Mouse (Mus musculus) hindbrain, embryonic 16.5 days (tissue): Measurements from ENCODE around the gene 1700018B08Rik. TPM values are rescaled to one million over a fixed set of nuclear protein-coding genes. Genes with fewer than 3 reads are reported as not detected.

Source experiments
- ATAC-seq: fragments of 200-750 bp; cut with Nextera tagmentation; 2 replicates; pipeline ENCODE4 v1.8.0; 2017; ENCODE audit warnings: moderate TSS enrichment, moderate library complexity
- H3K27ac ChIP-seq: fragments of 300-500 bp; sonication (generic); 2 replicates; pipeline ENCODE4 v1.5.1; 2014; ENCODE audit warnings: low read depth, mild to moderate bottlenecking, control low read depth, low read length, moderate library complexity
- H3K27me3 ChIP-seq: fragments of 300-500 bp; sonication (generic); replicated peaks from 2 replicates; pipeline ENCODE4 v1.6.1; 2014; ENCODE audit warnings: low read length; ENCODE audit not compliant: control insufficient read depth, insufficient read depth
- H3K36me3 ChIP-seq: fragments of 300-500 bp; sonication (generic); 2 replicates; pipeline ENCODE4 v1.6.1; 2014; ENCODE audit warnings: mild to moderate bottlenecking, low read length, moderate library complexity, mixed read lengths; ENCODE audit not compliant: control insufficient read depth, insufficient read depth
- H3K4me1 ChIP-seq: fragments of 300-500 bp; sonication (generic); 2 replicates; pipeline ENCODE4 v1.6.1; 2014; ENCODE audit warnings: low read depth, low read length; ENCODE audit not compliant: control insufficient read depth, insufficient read depth
- H3K4me2 ChIP-seq: fragments of 300-500 bp; sonication (generic); 2 replicates; pipeline ENCODE4 v1.6.1; 2014; ENCODE audit warnings: mild to moderate bottlenecking, low read length, control low read depth, moderate library complexity
- H3K4me3 ChIP-seq: fragments of 300-500 bp; sonication (generic); 2 replicates; pipeline ENCODE4 v1.5.1; 2014; ENCODE audit warnings: mild to moderate bottlenecking, low read length, control low read depth, moderate library complexity
- H3K9ac ChIP-seq: fragments of 300-500 bp; sonication (generic); 2 replicates; pipeline ENCODE4 v1.6.1; 2014; ENCODE audit warnings: low read depth, mild to moderate bottlenecking, control low read depth, low read length, moderate library complexity
- H3K9me3 ChIP-seq: fragments of 300-500 bp; sonication (generic); 2 replicates; pipeline ENCODE4 v1.6.1; 2014; ENCODE audit warnings: mild to moderate bottlenecking, low read length, moderate library complexity; ENCODE audit not compliant: control insufficient read depth
- WGBS: fragments of 180-500 bp; shearing (Covaris S2); extraction: QIAGEN DNeasy Blood & Tissue Kit; methylation state at CpG from one replicate; pipeline ENCODE4 v1.1.7; 2014; 5-methylcytosine and 5-hydroxymethylcytosine counted together
- polyA plus RNA-seq: library from polyadenylated mRNA; unstranded; fragments of >200 nt; fragmentation: Nextera tagmentation; extraction: Ambion mirVana; gene quantifications from 2 replicates; pipeline ENCODE4 v1.2.1, GENCODE M21; 2015

1700018B08Rik gene
- polyA plus RNA-seq, 1 experiment from 2014 or later: not detected

DNA sequence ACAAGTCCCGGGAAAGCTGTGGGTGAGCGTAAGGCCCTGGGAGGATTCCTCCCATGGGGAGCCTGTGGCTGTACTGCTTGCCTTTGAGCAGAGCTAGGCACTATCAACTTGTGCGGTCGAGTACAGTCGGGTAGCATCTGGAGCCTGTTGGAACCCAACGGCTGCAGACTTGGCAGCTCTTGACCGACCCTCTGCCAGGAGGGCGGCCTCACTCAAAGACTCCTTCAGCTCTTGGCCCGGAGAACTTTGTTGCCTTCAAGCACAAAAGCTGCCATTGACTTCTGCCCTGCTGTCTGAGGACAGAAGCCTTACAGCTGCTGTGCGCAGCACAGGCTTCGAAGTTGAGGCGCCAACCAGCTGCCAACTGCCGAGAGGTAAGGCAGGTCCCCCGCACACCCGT lies 15.3 kb downstream of the 1700018B08Rik start:
- H3K4me3 ChIP-seq: no peak overlapping the region
- no peak overlapping the region for H3K27ac ChIP-seq
- H3K9ac ChIP-seq: no peak overlapping the region
- no peaks in the 10 kb centered on the region for H3K4me1 ChIP-seq
- whole genome bisulfite sequencing: 86% methylated on average over 15 of the region's 15 CpGs
- no peak overlapping the region for H3K4me2 ChIP-seq
- no peak for ATAC-seq
- no peaks in the 10 kb centered on the region for H3K27me3 ChIP-seq
- no peaks in the 10 kb centered on the region for H3K9me3 ChIP-seq
- no peaks in the 10 kb centered on the region for H3K36me3 ChIP-seq

DNA sequence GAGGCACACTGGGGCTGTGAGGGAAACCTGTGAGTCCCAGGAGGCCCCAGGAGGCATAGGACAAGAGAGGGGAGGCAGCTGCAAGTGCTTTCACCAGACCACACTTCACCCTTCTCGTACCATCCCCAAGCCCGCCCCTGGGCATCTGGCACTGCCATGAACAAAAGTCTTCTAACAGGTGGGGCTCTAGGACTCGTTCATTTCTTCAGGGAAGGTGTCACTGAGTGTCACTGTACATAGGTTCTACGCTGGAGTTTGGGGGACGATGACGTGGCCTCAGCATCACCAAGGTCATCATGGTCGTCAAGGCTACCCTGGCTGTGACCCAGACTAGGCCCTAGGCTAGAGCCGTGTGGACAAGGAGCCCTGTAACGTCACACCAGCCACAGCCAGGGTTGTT lies 16.4 kb downstream of the 1700018B08Rik start:
- no peak overlapping the region for H3K4me3 ChIP-seq
- ATAC-seq: no peak
- no peaks in the 10 kb centered on the region for H3K4me1 ChIP-seq
- no peaks in the 10 kb centered on the region for H3K36me3 ChIP-seq
- no peak overlapping the region for H3K4me2 ChIP-seq
- 83% methylated on average over 9 of the region's 9 CpGs for WGBS
- H3K27ac ChIP-seq: no peak overlapping the region
- H3K27me3 ChIP-seq: no peaks in the 10 kb centered on the region
- no peak overlapping the region for H3K9ac ChIP-seq
- H3K9me3 ChIP-seq: no peaks in the 10 kb centered on the region

DNA sequence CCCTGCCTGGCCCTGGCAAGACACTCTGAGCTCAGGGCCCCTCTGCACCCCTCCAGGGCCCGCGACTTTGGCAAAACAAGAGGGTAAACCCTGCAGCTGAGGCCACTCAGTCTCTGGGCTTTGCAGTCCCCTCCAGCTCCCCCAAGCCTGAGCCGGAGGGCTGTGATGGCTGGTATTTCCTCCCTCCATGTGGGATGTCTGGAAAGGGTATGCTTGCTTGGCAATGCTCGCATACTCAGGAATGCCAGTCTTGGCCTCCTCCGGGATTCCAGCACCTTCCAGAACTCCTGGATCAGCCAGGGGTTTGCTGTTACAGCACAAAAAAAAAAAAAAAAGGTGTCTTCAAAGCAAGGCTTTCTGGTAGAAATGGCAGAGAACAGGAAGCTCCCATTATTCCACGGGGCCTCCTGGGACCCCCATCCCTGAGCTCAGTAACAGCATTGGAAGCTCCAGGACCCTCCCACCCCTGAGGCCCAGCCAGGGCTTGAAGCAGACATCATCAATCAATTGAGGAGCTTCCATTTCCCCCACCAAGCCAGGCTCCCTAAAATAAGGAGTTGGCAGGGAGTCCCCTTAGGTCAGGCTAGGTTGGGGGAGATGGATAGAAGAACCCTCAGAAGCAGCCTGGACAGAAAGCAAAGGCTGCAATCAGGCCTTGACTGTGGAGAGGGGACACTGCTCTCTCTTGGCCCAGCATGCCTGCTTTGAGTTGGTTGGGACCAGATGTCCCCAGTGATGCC lies 17.1 kb downstream of the 1700018B08Rik start:
- ATAC-seq: no peak
- H3K9me3 ChIP-seq: no peaks in the 10 kb centered on the region
- no peak overlapping the region for H3K4me2 ChIP-seq
- WGBS: 61% methylated on average over 6 of the region's 6 CpGs
- no peak overlapping the region for H3K27ac ChIP-seq
- no peaks in the 10 kb centered on the region for H3K36me3 ChIP-seq
- H3K4me1 ChIP-seq: no peaks in the 10 kb centered on the region
- no peak overlapping the region for H3K4me3 ChIP-seq
- H3K27me3 ChIP-seq: no peaks in the 10 kb centered on the region
- H3K9ac ChIP-seq: no peak overlapping the region

DNA sequence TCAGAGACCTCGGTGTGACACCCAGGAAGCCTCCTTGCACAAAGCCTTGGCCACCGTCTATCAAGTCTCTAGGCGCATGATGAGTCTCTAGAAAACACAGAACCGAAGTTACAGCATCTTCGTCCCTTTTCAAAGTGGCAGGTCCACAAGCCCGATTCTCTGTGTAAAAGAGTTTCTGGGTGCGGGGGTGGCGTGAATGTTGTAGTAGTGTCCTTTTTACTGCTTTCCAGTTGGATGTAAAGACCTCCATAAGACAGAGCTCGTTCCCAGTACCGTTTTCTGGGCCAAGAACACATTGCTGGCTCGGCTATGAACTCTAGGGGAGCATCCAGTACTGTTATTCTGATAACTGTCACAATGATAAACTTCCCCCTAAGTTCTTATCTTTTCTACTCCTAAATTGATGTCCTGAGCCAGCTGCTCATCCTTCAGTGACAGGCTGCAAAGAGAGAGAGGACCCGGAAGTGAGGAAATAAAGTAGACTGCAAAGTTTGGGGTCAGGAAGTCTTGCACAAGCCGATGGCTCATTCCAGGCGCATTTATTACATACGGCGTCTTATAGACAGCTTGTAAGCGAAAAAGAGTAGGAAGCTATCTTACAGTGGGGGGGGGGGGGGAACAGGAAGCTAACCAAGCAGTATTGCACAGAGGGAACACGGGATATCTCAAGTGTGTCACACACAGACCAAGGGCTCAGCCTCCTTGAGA lies 18.9 kb downstream of the 1700018B08Rik start:
- WGBS: 85% methylated on average over 18 of the region's 18 CpGs
- no peaks in the 10 kb centered on the region for H3K36me3 ChIP-seq
- H3K4me3 ChIP-seq: no peak overlapping the region
- no peaks in the 10 kb centered on the region for H3K4me1 ChIP-seq
- no peak for ATAC-seq
- no peaks in the 10 kb centered on the region for H3K27me3 ChIP-seq
- H3K9ac ChIP-seq: no peak overlapping the region
- no peaks in the 10 kb centered on the region for H3K9me3 ChIP-seq
- H3K27ac ChIP-seq: no peak overlapping the region
- no peak overlapping the region for H3K4me2 ChIP-seq

DNA sequence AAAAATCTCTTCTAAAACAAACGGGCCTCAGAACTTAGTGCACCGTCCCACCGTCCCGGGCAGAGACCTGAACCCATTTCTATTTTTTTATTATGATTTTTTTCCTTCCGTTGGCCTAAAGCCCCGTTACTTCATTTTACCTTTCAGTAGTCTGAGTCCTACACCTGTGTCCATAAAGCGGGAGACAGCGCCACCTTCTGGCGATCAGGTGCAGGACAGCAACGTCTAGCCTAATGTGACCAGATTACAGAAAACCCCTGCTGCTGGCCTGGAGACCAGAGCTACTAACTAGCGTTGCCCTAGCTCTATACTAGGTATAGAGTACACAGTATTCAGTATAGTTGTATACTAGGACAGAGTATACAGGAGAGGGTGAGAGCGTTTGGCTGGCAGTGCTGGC lies 30.7 kb downstream of the 1700018B08Rik start:
- Histone ChIP-seq H3K27me3 (peaks cover 23% of the 10 kb centered on the region), H3K9ac (no peak overlapping the region), H3K4me3 (no peak overlapping the region), H3K27ac (no peak overlapping the region), H3K4me1 (no peaks in the 10 kb centered on the region), H3K9me3 (no peaks in the 10 kb centered on the region), H3K4me2 (no peak overlapping the region), H3K36me3 (no peaks in the 10 kb centered on the region)
- peak; percentile 74 for ATAC-seq
- 5% methylated on average over 12 of the region's 12 CpGs for WGBS

DNA sequence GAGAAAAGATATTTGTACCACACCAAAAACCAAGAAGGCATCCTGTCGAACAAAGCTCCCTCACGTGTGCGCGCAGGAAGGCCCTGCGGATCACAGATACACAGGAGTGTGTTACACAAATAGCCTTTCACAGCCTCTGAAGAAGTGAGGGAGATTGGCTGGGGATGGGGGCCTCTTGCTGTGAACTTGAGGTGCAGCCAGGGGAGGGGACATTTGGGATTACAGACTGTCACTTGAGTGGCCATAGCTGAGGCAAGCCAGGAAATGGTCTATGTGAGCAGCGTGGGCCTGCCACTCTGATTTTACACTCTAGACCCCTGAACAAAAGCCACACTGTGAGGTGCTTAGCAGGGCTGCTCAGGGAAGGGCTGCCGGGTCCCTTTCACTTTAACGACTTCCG lies 32.4 kb downstream of the 1700018B08Rik start:
- no peak overlapping the region for H3K4me3 ChIP-seq
- 56% methylated on average over 9 of the region's 9 CpGs for WGBS
- H3K36me3 ChIP-seq: no peaks in the 10 kb centered on the region
- no peak overlapping the region for H3K27ac ChIP-seq
- no peaks in the 10 kb centered on the region for H3K9me3 ChIP-seq
- peaks cover 23% of the 10 kb centered on the region for H3K27me3 ChIP-seq
- no peaks in the 10 kb centered on the region for H3K4me1 ChIP-seq
- ATAC-seq: no peak
- no peak overlapping the region for H3K9ac ChIP-seq
- no peak overlapping the region for H3K4me2 ChIP-seq

DNA sequence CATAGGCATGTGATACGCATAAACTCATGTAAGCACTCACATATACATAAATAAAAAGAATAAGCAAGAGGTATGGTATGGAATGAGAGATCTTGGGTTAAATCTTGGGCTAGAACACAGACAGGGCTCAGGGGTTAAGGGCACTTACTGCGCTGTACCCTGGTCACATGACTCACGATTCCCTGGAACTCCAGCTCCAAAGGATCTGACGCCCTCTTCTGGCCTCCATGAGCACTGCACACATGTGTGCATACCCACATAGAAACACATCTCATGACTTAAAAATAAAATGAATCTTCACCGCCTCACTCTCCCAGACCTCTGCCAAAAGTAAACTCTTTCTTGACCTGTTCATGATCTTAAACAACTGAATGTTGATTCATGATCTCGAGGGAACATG lies 46.5 kb downstream of the 1700018B08Rik start:
- ATAC-seq: no peak

DNA sequence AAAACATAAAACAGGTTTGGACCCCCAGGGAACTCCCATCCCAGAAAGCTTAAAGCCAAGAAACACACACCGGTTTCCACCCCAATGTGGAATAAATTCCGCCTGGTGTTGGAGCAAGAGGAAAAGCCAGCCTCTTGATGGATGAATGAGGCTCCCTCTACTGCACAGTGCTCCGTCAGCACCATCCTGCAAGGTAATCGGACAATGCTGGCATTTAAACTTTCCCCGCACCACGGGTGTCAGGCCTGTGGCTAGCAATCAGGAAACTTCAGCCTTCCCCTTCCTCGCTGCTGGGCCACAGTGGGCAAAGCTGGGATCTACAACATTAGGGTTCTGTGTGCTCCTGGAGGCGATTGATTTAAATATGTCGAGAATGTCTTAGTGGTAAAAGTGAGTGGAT lies 52.5 kb downstream of the 1700018B08Rik start:
- no peak overlapping the region for H3K4me3 ChIP-seq
- H3K9me3 ChIP-seq: no peaks in the 10 kb centered on the region
- no peak overlapping the region for H3K9ac ChIP-seq
- WGBS: 56% methylated on average over 9 of the region's 9 CpGs
- no peak overlapping the region for H3K4me2 ChIP-seq
- H3K27ac ChIP-seq: no peak overlapping the region
- no peaks in the 10 kb centered on the region for H3K27me3 ChIP-seq
- no peaks in the 10 kb centered on the region for H3K4me1 ChIP-seq
- ATAC-seq: no peak
- no peaks in the 10 kb centered on the region for H3K36me3 ChIP-seq

More for the DNA sequence above, 46.5 kb downstream of the 1700018B08Rik start:
- H3K9me3 ChIP-seq: no peaks in the 10 kb centered on the region
- no peak overlapping the region for H3K4me2 ChIP-seq
- no peak overlapping the region for H3K4me3 ChIP-seq
- H3K27me3 ChIP-seq: no peaks in the 10 kb centered on the region
- H3K27ac ChIP-seq: no peak overlapping the region
- no peak overlapping the region for H3K9ac ChIP-seq
- no peaks in the 10 kb centered on the region for H3K36me3 ChIP-seq
- H3K4me1 ChIP-seq: no peaks in the 10 kb centered on the region
- 93% methylated on average over 6 of the region's 6 CpGs for WGBS

DNA sequence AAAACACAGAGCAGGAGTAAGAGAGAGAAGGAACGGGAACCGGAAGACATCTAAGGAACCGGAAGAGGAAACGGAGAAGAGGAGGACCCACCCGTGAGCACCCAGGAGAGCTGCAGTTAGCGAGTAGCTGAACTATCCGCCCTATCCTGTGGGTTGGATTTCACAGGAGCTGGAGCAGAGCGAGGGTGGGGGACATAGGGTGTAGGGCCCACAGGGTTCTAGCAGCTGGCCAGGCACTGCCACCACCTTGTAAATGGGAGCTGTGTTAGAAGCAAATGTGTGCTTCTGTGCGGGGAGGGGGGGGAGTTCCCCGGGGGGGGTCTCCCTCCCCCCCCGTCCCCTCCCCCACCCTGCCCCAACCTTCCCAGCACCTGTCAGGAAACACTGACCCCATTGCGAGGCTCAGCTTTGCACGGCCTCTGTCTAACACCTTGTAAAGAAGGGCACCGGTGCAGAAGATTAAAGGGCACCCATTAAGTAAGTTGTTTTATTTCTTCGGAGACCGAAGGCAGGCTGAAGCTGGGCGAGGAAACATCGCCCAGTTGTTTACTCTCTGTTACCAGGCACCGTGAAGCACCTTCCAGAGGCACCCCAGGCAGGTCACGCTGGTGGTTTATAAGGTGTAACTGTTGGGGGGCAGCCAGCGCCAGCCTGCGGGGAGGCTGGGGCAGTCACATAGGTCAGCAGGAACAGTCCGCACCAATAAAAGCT lies 59.9 kb downstream of the 1700018B08Rik start:
- H3K9ac ChIP-seq: no peak overlapping the region
- no peak for ATAC-seq
- H3K36me3 ChIP-seq: no peaks in the 10 kb centered on the region
- no peak overlapping the region for H3K4me2 ChIP-seq
- peaks cover 7% of the 10 kb centered on the region for H3K4me1 ChIP-seq
- H3K27ac ChIP-seq: no peak overlapping the region
- no peak overlapping the region for H3K4me3 ChIP-seq
- no peaks in the 10 kb centered on the region for H3K9me3 ChIP-seq
- peaks cover 3% of the 10 kb centered on the region; the same call in 1 of the 2 replicates for H3K27me3 ChIP-seq
- WGBS: 79% methylated on average over 22 of the region's 23 CpGs
